Mouse (Mus musculus) brain, embryonic 18.5 days (tissue): ENCODE measurements at regions not wholly inside any gene's neighbourhood (a gene's known extent, or its start where the extent isn't known, plus 50 kb on each side); places are given as distances from the start of the nearest gene placed in this dataset.

ENCODE experiments used
- DNase-seq: peaks from one replicate; pipeline ENCODE4 v3.0.0-alpha.2; 2012; ENCODE audit warnings: low read depth, low spot score

- DNase-seq, result peak; percentile 98
These were observed 52.3 kb upstream of the Wnt7b start for GRCm38 (mm10) chr15:85634322-85635141.

DNA sequence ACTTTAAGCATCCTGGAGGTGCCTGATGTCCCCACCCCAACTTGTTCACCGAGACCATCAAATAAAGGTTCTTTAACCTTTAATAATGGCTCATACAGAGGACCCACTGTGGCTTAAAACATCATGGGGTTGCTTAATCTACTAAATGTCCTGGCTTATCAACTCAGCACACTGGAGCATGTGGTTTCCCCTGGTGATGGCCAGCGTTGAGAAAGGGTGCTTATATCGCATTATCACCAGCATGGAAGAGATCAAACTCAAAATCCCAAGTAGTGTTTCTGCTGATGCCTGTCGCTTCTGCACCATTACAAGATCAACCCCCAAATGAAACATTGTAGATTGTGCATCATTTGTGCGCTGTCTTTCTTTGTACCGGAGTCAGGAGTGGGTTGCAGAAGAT lies 53.2 kb upstream of the Wnt7b start:
- DNase-seq, result no peak

- no peak for DNase-seq
These were observed 57.3 kb upstream of the Wnt7b start for GRCm38 (mm10) chr15:85639566-85639965.

DNA sequence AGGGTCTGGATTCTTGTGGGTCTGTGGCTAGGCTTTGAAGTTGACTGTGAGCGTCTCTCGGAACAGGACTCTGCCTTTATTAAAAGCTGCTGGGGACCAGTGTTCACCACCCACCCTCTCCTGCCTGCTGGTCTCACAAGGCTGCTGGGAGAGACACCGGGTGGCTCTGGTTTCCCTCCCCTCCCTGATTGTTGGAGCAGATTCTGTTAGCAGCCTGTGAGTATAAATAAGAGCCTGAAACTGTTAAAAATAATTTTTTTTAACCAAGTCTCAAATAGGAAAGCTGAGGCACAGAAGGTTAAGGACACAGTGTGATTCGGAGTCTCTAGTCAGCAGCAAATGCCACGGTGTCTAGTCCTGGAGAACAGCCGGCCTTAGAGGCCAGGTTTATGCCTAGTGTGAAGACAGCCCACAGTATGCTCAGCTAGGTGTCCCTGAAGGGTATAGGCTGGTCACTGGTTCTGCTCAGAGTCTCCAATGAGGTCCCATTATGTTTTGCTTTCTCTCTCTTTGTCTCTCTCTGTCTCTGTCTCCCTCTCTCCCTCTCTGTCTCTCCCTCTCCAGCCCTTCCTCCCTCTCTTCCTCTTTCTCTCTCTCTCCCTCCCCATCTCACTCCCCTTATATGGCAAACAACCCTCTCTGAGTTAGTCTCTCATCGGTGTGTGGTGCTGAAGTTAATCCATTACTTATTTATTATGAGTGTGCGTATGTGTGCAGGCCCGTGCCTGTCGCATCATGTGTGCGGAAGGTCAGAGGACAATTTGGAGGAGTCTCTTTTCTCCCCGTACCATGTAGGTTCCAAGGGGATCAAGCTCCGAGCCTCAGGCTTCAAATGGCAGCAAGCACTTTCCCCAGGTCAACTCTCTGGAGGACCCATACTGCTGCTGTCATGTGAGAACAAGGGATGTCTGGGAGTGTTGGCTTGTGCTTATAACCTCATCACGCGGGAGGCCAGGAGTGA lies 59.1 kb upstream of the Wnt7b start:
- DNase-seq, result no peak

DNA sequence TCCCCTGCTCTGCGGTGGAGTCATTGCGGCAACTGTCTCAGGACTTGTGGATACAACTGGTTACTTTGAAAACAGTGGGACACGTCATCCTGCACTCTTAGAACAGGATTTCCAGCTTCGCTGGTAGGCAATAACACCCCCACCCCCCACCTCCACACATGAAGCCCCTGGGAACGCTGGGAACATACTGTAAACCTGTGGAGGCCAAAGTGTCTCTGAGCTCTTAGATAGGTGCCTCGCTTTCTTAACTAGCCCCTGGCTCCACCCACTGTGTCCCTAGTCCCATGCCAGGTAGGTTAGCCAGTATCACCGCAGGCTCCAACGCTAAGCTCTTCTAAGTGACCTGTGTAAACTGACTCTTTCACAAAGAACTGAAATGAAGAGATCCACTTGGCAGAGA lies 63.1 kb upstream of the Wnt7b start:
- DNase-seq, result no peak

- no peak for DNase-seq
These were observed 63.8 kb upstream of the Wnt7b start for GRCm38 (mm10) chr15:85645971-85646638.

- no peak for DNase-seq
These were observed 64.5 kb upstream of the Wnt7b start for GRCm38 (mm10) chr15:85646639-85647277.

DNA sequence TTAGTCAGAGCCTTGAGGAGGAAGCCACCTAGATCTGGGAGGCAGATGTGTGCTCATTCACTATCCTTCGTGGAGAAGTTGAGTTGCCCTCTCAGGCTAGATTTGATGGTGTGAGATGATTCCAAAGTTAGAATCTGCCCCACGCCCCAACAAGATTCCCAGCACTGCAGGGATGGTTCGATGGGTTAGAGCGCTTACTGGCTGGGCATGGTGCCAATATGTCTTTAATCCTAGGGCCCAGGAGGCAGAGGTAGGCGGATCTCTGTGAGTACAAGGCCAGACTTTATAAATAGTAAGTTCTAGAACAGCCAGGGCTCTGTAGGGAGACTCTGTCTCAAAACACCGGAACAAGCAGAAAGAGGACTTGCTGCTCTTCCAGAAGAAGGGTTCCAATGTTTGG lies 65.3 kb upstream of the Wnt7b start:
- DNase-seq, result no peak

DNA sequence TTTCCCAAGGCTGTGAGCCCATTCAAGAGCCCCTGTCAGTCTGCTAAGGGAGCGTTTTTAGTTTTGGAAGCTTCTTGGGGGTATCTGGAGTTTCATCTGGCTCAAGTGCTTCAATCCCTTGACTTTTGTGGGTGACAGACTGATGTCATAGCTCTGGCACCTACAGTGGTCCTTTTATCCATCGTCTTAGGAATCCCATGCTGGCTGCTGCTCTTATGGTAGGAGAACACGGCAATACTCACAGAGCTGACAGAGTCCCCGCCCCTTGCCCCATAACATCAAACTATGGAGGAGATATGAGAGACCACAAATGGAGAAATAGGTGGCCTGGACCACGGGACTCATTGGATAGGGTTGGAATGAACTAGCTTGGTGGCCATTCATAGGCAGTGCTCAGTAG lies 68.0 kb upstream of the Wnt7b start:
- no peak for DNase-seq

DNA sequence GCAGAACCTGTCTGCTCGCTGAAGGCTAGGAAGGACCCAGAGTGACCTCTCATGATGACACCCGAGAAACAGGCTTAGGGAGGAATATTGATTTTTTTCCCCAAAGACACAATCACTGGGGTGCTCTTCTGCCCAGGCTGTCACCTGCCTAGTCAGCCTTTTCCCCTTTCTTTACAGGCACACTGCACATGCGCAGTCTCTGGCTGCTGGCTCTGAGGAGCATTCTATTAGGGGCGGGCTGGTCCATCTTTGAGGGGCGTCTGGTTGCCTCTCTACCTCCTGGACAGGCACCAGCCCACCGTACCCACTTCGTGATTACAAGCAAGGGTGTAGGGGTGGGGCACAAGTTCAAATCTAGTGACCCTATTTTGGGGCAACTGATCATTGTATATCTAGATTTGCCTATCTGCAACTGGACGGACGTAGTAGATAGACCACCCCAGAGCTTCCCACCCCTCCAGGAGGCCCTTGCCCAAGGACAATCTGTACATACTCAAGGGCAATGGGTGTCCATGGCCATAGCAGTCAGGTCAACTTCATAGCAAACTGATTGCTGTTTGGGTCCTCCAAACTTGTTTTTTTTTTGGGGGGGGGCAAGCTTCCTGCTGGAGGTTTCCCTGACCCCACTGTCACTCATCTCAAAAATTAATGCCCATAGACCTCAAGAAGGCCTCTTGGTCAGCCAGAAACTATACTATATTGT lies 69.6 kb upstream of the Wnt7b start:
- DNase-seq, result no peak

DNA sequence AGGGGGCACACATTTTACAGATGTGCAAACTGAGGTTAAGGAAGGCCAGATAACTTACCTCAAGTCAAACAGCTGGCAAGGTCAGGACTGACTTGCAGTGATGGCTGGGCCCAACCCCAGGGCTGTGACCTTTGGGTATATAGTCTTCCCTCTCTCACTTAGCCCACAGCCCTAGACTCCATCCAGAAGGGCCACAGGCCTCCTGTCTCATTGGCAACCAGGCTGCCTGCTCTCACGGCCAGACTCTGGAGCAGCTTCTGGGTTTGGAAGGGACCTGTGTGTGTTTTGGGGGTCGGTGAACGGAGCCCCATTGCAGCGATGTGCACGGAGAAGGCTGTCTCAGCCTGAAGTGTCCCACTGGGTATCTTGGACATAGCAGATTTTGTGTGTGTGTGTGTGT lies 70.2 kb upstream of the Wnt7b start:
- no peak for DNase-seq

- peak; percentile 61 for DNase-seq
These were observed 70.6 kb upstream of the Wnt7b start for GRCm38 (mm10) chr15:85652871-85653337.

DNA sequence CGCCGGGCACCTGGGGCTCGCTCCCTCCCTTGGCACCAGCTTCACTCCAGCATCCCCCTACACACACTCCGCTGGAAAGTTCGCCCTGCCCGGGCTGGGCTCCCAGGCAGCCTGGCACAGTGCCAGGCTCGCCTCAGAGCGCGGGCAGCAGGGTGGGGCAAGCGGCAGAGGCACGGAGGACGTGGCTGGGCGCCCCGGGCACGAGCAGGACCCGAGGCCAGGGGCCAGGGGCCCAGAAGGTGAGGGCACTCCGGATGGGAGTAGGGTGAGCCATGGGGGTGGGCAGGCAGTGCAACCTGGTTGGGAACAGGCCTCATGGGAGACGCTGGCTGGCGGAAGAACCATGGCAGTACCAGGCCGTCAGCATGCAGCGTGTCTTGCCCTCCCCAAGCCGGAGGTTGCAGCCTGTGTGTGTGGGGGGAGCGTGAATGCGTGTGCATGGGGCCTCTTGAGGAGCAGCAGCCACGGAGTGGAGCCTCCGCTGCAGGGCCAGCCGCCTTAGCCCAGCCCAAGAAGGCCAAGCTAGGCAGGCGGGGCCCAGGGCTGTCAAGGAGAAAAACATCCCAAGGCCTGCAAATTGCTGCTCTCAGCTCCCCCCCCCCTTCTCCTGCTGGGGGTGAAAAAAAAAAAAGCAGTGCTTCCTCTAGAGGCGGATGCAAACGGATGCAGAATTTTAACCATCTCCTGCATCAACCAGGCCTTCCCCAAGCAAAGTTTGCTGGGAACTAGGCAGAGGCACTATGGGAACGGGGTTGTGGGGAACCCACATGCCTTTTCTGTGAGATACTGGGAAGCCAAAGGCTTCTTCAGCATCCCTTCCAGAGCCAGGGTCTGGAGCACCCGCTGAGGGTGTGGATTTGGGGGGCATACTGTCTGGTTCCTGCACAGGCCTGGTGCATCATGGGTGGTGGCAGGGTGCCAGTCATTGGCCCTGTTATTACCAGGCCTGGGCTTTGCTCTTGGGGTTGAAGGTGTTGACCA lies 71.4 kb upstream of the Wnt7b start:
- DNase-seq, result peak; percentile 85

GRCm38 (mm10) chr15:85654791-85655190 lies 72.5 kb upstream of the Wnt7b start:
- DNase-seq, result no peak

DNA sequence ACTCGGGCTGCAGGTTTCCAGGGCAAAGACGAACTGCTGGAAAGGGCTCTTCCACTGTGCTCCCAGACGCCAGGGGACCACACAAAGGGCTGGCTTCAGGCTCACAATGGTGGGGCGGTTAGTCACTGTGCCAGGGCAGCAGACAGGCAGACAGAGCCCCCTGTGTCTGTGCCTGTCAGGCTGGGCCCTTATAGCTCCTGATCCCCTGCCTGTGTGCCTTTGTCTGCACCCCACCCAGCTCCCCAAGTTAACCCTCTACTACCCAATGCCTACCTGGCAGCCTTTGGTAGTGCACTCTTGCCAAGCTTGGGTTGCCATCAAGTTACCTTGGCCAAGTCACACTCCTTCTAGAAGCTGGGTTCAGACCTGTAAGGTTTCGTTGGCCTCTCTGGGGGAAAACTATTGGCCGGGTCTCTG lies 73.5 kb upstream of the Wnt7b start:
- no peak for DNase-seq

DNA sequence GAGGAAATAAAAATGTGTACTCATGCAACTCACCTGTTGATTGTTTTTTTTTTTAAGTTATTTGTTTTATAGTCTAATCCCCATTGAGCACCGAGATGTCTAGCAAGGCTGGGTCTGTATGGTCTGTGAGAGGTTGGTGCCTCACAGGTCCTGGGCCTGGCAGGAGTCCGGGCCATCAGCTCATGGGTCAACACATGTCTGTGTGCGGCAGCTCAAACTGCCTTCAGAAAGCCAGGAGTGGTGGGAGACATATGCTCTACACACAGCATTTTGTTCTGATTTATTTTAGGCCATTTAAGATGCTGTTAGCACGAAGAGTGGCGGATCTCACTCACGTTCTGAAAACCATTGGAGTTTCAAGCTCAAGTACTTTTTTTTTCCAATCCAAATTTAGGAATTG lies 74.6 kb upstream of the Wnt7b start:
- DNase-seq, result no peak

DNA sequence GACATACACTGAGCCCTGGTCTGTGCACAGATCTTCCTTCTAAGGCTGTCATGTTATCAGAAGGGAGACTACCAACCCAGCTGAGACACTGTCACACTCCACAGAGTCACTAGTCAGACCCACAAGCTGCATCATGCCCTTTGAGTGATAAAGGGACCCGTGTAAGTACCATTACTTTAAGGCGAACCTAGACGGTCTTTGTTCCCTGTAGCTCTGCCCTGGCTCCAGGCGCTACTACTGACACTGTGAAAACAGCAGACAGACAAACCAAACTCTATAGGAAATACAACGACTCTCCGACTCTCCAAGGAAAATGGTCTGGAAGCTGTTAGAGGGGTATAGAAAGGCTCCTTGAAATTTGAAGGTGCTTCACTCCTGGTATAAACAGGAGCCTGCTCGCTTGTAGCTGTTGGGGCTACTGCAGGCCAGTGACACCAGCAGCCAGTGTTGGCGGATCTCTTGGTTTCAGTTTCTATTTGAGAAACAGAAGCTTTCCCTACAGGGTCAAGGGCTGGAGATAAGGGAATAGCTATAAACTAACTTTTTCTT lies 75.2 kb upstream of the Wnt7b start:
- DNase-seq, result no peak

DNA sequence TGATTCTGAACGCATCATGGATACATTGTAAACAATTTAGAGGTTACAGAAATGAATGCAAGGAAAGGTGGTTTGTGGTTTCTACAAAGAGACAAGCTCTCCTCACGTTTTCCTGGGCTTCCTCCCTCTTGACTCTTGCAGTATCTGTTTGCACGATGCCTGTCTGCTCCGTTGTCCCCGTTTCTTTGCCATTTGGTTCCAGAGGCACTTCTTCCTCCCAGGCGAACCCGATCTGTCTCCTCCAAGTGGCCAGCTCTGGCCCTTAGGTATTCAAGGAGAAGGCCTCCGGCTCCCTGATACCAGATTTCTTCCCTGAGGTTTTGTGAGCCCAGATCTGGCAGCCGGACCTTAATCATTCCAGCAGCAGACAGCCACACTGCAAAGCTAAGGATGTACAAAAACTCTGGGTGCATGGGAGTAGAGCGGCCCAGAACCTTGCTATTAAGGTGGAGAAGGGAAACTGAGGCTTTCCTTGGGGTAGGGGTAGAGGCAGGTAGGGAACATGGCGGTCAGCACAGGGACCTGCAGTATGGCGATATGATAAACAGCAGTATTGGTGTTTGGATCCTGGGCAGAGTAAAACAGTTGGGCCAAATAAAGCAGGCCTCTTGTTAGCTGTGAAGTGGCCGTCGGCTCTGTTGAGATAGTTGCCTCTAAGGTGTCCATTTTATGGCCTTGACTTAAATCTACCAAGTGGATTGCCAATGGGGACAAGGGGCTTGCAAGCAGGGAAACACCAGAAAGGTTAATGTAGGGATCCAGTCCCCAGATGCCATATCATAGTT lies 76.0 kb upstream of the Wnt7b start:
- no peak for DNase-seq
